Mouse (Mus musculus) limb, embryonic 13.5 days (tissue): Measurements from ENCODE around the gene 1110059G10Rik. TPM values are rescaled to one million over a fixed set of nuclear protein-coding genes. Genes with fewer than 3 reads are reported as not detected.

Experiments used
- ATAC-seq: fragments of 200-750 bp; cut with Nextera tagmentation; 2 replicates; pipeline ENCODE4 v1.8.0; 2017; ENCODE audit warnings: low read depth, moderate number of reproducible peaks, moderate TSS enrichment; ENCODE audit not compliant: low FRiP score
- H3K27ac ChIP-seq: fragments of 300-500 bp; sonication (generic); 2 replicates; pipeline ENCODE4 v1.5.1; 2015; ENCODE audit warnings: inconsistent platforms, mild to moderate bottlenecking, moderate library complexity
- H3K27me3 ChIP-seq: fragments of 300-500 bp; sonication (generic); 2 replicates; pipeline ENCODE4 v1.6.1; 2015; ENCODE audit warnings: mild to moderate bottlenecking, inconsistent platforms
- H3K36me3 ChIP-seq: fragments of 300-500 bp; sonication (generic); 2 replicates; pipeline ENCODE4 v1.6.1; 2015; ENCODE audit warnings: inconsistent platforms, mild to moderate bottlenecking, moderate library complexity
- H3K4me1 ChIP-seq: fragments of 300-500 bp; sonication (generic); 2 replicates; pipeline ENCODE4 v1.6.1; 2015; ENCODE audit warnings: inconsistent platforms
- H3K4me2 ChIP-seq: fragments of 300-500 bp; sonication (generic); replicated peaks from 2 replicates; pipeline ENCODE4 v1.6.1; 2015; ENCODE audit warnings: inconsistent platforms, mild to moderate bottlenecking, moderate library complexity
- H3K4me3 ChIP-seq: fragments of 300-500 bp; sonication (generic); 2 replicates; pipeline ENCODE4 v1.5.1; 2015; ENCODE audit warnings: moderate library complexity, mild to moderate bottlenecking, inconsistent platforms
- H3K9ac ChIP-seq: fragments of 300-500 bp; sonication (generic); 2 replicates; pipeline ENCODE4 v1.6.1; 2015; ENCODE audit warnings: mild to moderate bottlenecking, inconsistent platforms
- H3K9me3 ChIP-seq: fragments of 300-500 bp; sonication (generic); 2 replicates; pipeline ENCODE4 v1.6.1; 2016; ENCODE audit warnings: inconsistent platforms
- WGBS: fragments of 180-500 bp; shearing (Covaris S2); methylation state at CpG from one replicate; pipeline ENCODE4 v1.1.7; 2015; 5-methylcytosine and 5-hydroxymethylcytosine counted together
- polyA plus RNA-seq: library from polyadenylated mRNA; unstranded; fragments of >200 nt; fragmentation: Nextera tagmentation; extraction: Ambion mirVana; gene quantifications from 2 replicates; pipeline ENCODE4 v1.2.1, GENCODE M21; 2015

Gene 1110059G10Rik
- 33.5 and 33.7 TPM in 2 replicates for polyA plus RNA-seq

DNA sequence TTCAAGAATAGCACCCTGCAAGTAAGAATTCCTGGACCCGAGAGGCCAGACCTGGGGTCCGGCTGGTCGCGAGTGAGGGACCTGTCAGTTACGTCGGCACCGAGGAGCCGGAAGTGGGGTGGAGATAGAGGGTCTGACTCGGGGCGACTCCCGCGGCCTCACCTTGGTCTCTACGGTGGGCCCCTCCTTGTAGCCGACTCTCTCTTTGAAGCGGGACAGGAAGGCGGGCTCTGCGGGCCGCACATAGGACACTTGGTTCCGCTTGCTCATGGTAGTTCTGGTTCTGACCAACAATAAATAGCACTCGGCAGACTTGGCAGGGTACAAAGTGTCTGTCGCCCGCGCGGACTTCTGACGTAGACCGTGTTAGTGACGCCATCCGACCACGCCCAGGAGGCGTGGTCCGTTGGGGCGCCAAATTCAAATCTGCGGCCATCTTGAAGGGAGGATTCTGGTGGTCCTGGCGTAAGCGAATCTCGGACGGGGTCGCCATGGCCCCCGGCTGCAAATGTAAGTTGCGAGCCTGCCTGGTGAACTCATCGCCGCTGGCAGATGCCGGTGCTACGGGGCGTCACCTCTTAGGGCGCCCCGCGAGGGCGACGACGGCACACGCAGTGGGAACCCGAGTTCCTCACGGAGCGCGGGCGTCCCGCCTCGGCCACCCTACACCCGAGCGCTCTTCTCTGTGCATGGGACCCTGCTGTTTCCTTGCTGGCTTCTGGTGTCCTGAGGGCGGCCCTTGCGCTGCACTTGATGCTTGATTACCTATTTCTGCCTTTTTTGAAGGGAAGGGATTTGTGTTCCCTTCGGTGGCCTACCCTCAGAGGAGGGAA is at the start of gene 1110059G10Rik, which contains the start of gene Kif15:
Gene 1110059G10Rik, minus strand, starts transcription at position 358 of the 833 bp plus-strand sequence.
Gene Kif15, plus strand, starts transcription at position 404 of the 833 bp plus-strand sequence.
- no peaks in the 10 kb centered on the region for H3K27me3 ChIP-seq
- peak; percentile 97 for ATAC-seq
- no peaks in the 10 kb centered on the region for H3K9me3 ChIP-seq
- H3K9ac ChIP-seq: peak within 1 kb of the TSS; percentile 77
- peak within 1 kb of the TSS; percentile 67; the same call in 1 of the 2 replicates for H3K27ac ChIP-seq
- peak within 1 kb of the TSS; percentile 89 for H3K4me2 ChIP-seq
- under 1% methylated on average over 63 of the region's 64 CpGs for WGBS
- peaks cover 21% of the 10 kb centered on the region for H3K4me1 ChIP-seq
- peaks cover 11% of the 10 kb centered on the region for H3K36me3 ChIP-seq
- peak within 1 kb of the TSS; percentile 84 for H3K4me3 ChIP-seq

DNA sequence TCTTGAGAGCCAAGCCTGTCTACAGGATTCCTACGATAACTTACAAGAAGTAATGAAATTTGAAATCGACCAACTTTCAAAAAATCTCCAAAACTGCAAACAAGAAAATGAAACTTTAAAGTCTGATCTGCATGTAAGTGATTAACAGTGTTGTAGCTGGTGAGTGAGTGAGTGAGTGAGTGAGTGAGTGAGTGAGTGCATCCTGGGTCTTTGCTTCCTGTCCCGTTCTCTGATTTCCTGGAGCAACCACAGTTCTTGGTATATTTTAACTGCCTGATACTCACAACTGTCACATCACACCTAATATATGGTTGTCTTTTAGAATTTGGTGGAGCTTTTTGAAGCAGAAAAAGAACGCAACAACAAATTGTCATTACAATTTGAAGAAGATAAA is 48.4 kb upstream of the 1110059G10Rik start:
- no peak for ATAC-seq
- H3K9ac ChIP-seq: no peak overlapping the region
- no peaks in the 10 kb centered on the region for H3K4me1 ChIP-seq
- no peaks in the 10 kb centered on the region for H3K27me3 ChIP-seq
- H3K9me3 ChIP-seq: no peaks in the 10 kb centered on the region
- H3K4me2 ChIP-seq: no peak overlapping the region
- H3K27ac ChIP-seq: no peak overlapping the region
- no peak overlapping the region for H3K4me3 ChIP-seq
- 96% methylated on average over 4 of the region's 4 CpGs for WGBS
- H3K36me3 ChIP-seq: peaks cover 75% of the 10 kb centered on the region

DNA sequence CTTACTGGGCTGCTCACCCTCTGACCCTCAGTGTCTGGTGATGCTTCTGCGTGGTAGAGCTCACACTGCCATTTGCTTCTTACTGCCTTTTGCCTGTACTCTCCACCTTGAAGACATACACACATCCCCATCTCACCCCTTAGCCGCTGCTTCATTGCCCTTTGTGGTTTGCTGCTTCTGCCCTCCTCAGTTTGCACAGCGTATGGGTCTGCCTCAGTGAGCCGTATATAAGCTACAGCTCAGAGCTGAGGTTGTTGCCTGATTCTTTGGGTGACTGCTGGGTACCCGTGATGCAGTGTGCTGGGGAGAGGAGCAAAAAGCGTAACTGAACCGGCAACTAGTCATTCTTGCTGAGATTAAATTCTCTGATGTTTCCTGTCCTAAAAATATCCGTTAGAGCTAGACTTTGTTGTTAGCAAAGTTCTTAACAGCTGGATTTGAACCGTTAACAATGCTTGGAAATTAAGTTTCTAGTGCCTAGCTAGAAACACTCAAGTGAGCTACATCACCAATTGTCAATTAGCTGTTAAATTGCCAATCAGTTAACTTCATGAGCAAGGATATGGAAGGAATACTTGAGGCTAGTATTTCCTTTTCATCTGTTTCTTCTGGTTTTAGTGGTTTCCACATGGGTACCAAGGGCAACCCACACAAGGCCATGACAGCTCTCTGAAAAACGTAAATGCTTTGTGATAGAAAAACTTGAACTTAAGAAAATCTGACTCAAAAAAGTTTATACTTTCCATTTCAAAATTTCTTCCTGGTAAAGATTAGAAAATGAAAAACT is 47.8 kb upstream of the 1110059G10Rik start:
- 93% methylated on average over 10 of the region's 10 CpGs for WGBS

DNA sequence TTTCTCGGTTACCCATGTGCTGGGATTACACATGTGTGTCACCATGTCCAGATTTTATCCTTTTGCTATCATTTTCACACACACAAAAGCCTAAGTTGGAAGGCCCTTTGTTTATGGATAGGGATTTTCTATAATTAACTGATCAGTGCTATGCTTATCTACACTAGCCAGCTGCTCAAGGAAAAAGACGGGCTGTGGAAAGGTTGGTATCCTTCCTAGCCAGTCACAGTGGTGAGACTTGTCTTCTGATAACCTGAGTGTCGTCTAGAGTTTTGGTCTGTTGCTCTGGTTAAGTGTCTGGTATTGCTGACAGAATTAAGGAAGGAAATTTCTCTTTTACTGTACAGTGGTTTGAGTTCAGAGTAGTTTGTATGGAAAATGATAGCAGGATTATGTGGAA is 21.9 kb downstream of the 1110059G10Rik start:
- H3K4me2 ChIP-seq: no peak overlapping the region
- no peaks in the 10 kb centered on the region for H3K27me3 ChIP-seq
- whole genome bisulfite sequencing: 96% methylated on average over 3 of the region's 3 CpGs
- H3K4me1 ChIP-seq: peaks cover under 1% of the 10 kb centered on the region
- no peak overlapping the region for H3K27ac ChIP-seq
- no peak for ATAC-seq
- H3K4me3 ChIP-seq: no peak overlapping the region
- H3K9me3 ChIP-seq: peaks cover 10% of the 10 kb centered on the region
- H3K36me3 ChIP-seq: peaks cover 79% of the 10 kb centered on the region
- H3K9ac ChIP-seq: no peak overlapping the region

More for the DNA sequence above, 47.8 kb upstream of the 1110059G10Rik start:
- Histone ChIP-seq H3K9me3 (no peaks in the 10 kb centered on the region), H3K4me2 (no peak overlapping the region), H3K27ac (no peak overlapping the region), H3K36me3 (peaks cover 75% of the 10 kb centered on the region), H3K27me3 (no peaks in the 10 kb centered on the region), H3K4me3 (no peak overlapping the region), H3K9ac (no peak overlapping the region), H3K4me1 (no peaks in the 10 kb centered on the region)
- ATAC-seq: no peak

DNA sequence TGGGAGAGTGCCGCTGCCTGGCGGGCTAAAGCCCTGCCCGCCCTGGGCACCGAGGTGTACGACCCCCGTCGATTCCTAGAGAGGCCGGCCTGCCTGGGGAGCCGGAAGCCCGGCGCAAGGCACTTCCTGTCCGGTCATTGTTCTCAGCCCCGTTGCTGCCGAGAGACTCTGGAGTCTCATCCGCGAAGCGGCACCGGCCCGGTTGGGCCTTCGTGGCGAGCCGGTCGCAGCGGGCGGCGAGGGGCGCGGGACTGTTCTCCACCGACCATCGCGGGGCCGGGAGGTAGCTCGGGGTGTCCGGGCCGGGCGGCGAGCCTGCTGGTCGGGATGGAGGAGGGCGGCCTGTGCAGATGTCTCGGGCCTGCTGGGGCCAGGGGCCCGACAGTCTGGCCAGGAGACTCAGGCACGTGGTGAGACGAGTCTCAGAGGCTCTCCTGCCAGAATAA is 27.8 kb downstream of the 1110059G10Rik start, which contains the start of gene Zfp105:
Gene Zfp105, plus strand, starts transcription at position 137 of the 446 bp plus-strand sequence.
- H3K4me1 ChIP-seq: peaks cover 5% of the 10 kb centered on the region
- under 1% methylated on average over 43 of the region's 43 CpGs for WGBS
- peak; percentile 97 for ATAC-seq

DNA sequence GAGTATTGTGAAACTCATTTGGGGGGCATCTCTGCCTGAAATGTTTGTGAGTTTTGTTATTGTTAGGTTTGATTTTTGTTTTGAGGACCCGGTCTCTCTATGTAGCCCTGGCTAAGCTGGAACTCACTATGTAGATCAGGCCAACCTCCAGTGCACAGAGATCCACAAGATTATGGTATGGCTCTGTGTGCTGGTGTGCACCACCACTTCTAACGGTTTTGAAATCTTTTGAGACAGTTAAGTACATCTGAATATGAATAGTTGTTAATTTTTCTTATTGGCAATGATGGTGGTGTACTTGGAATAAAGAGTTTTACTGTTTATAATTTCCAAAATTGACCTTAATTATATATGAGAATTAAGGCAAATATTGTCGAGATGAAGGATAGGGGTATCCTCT is 28.4 kb downstream of the 1110059G10Rik start:
- Histone ChIP-seq H3K27ac (no peak overlapping the region), H3K4me1 (peaks cover 5% of the 10 kb centered on the region)
- 18% methylated on average over 3 of the region's 3 CpGs for WGBS

More for the DNA sequence above, 27.8 kb downstream of the 1110059G10Rik start, which contains the start of gene Zfp105:
- Histone ChIP-seq H3K27me3 (0 out of 2 replicates have a peak, but pooled peaks cover 8% of the 10 kb centered on the region), H3K4me3 (peak within 1 kb of the TSS; percentile 81), H3K9ac (peak within 1 kb of the TSS; percentile 95), H3K27ac (peak within 1 kb of the TSS; percentile 88), H3K9me3 (no peaks in the 10 kb centered on the region), H3K36me3 (peaks cover 34% of the 10 kb centered on the region), H3K4me2 (peak within 1 kb of the TSS; percentile 67)

DNA sequence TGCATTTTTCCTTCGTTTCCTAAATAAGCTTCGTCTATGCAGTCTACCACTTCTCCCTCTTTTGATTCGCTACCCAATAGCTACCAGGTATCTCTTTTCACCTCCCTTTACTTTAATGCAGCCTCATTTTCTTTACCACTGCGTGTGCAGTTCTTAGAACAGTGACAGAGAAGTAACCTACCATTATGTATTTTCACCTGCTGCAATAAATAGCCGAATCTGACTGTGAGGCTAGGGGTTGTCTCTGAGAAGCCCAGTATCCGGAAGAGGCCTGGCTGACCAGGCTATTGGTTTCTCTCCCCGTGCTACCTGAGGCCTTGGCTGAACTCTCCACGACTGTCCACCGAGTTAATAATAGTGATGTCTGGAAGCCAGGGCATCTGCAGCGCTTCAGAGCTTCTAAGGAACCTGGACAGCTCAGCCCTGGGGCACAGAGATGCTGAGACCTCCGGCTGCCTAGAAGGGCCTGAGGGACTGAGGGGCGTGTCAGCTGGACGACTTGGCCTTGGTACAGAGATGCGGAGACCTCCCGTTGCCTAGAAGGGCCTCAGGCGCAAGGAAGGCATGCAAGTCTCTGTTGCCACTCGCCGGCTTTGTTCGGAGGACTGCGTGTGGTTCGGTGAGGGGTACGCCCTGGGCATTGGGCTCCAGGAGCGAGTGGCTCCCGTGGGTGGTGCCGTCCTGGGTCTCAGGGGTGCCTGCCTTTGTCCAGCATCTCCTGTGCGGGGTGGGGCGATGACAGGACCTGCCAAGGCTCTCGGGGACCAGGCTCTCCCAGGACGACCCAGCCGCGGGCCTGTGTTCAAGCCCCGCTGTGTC is 47.9 kb downstream of the 1110059G10Rik start:
- Histone ChIP-seq H3K4me3 (peak overlapping the region; percentile 59), H3K9ac (peak overlapping the region; percentile 77), H3K27me3 (no peaks in the 10 kb centered on the region), H3K4me1 (peaks cover 8% of the 10 kb centered on the region; the same call in 1 of the 2 replicates), H3K9me3 (peaks cover 3% of the 10 kb centered on the region; the same call in 1 of the 2 replicates), H3K36me3 (peaks cover 15% of the 10 kb centered on the region), H3K4me2 (peak overlapping the region; percentile 75), H3K27ac (no peak overlapping the region)
- WGBS: 15% methylated on average over 32 of the region's 32 CpGs
- peak; percentile 96 for ATAC-seq

More for the DNA sequence above, 28.4 kb downstream of the 1110059G10Rik start:
- Histone ChIP-seq H3K9me3 (no peaks in the 10 kb centered on the region), H3K4me2 (peak overlapping the region; percentile 67), H3K36me3 (peaks cover 29% of the 10 kb centered on the region), H3K27me3 (0 out of 2 replicates have a peak, but pooled peaks cover 8% of the 10 kb centered on the region), H3K9ac (peak overlapping the region; percentile 95; the same call in 1 of the 2 replicates), H3K4me3 (peak overlapping the region; percentile 81)
- ATAC-seq: no peak

DNA sequence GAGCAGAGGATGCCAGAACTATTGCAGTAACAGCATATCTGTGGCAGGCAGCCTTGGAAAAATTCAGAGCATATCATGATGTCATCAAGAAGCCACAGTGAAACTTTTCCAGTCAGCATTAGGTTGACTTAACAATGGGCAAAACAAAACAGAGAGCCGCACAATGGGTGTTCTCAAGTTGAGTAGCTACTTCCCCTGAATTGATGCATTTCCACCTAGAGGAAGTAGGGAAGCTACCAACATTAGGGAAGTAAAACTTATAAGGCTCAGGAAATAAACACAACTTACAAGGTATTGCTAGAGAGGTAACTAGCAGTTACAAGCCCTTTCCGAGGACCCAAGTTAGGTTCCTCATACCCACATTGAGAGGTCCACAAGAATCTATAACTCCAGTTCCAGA is 49.8 kb downstream of the 1110059G10Rik start:
- no peak overlapping the region for H3K4me2 ChIP-seq
- H3K4me1 ChIP-seq: peaks cover 8% of the 10 kb centered on the region; the same call in 1 of the 2 replicates
- peaks cover 1% of the 10 kb centered on the region for H3K9me3 ChIP-seq
- no peak overlapping the region for H3K4me3 ChIP-seq
- 91% methylated on average over 2 of the region's 2 CpGs for WGBS
- ATAC-seq: no peak
- no peak overlapping the region for H3K27ac ChIP-seq
- H3K36me3 ChIP-seq: peaks cover 5% of the 10 kb centered on the region; the same call in 1 of the 2 replicates
- H3K27me3 ChIP-seq: no peaks in the 10 kb centered on the region
- H3K9ac ChIP-seq: no peak overlapping the region

Other genes starting within 250 kb of the 1110059G10Rik start
- gene Topaz1, start 203.7 kb downstream of the 1110059G10Rik start, polyA plus RNA-seq: not detected in 2 replicates
- 8.4 TPM in 2 replicates for gene Tcaim, start 145.5 kb downstream of the 1110059G10Rik start, polyA plus RNA-seq
- gene Gm35549, start 107.0 kb downstream of the 1110059G10Rik start, polyA plus RNA-seq: 0.34 and 0.67 TPM in 2 replicates
- 75.2 and 88.0 TPM in 2 replicates for gene Zfp445, start 85.0 kb downstream of the 1110059G10Rik start, polyA plus RNA-seq
- 3.7 and 4.9 TPM in 2 replicates for gene Zkscan7, start 65.3 kb downstream of the 1110059G10Rik start, polyA plus RNA-seq
- gene Zfp105, start 27.9 kb downstream of the 1110059G10Rik start, polyA plus RNA-seq: 29.6 and 32.2 TPM in 2 replicates
- gene Kif15, start within 50 bp of the 1110059G10Rik start, polyA plus RNA-seq: 58.2 and 63.6 TPM in 2 replicates
- 21.0 and 23.3 TPM in 2 replicates for gene Tmem42, start 70.3 kb upstream of the 1110059G10Rik start, polyA plus RNA-seq
- 0.78 and 0.88 TPM in 2 replicates for gene Tgm4, start 83.7 kb upstream of the 1110059G10Rik start, polyA plus RNA-seq
- gene Zdhhc3, start 162.2 kb upstream of the 1110059G10Rik start, polyA plus RNA-seq: 68.5 and 70.2 TPM in 2 replicates
- gene Exosc7, start 162.2 kb upstream of the 1110059G10Rik start, polyA plus RNA-seq: 97.0 and 99.0 TPM in 2 replicates
- 0.24 and 0.32 TPM in 2 replicates for gene Clec3b, start 199.9 kb upstream of the 1110059G10Rik start, polyA plus RNA-seq